Mouse (Mus musculus) gastrocnemius, adult 2 months (tissue): ENCODE data around the gene Golim4. TPM values are rescaled to one million over a fixed set of nuclear protein-coding genes. Genes with fewer than 3 reads are reported as not detected.

Source experiments
- DNase-seq: peaks from one replicate; pipeline ENCODE4 v3.0.0; 2022
- H3K27ac ChIP-seq: fragments of 200-600 bp; 2 replicates; pipeline ENCODE4 v1.8.1; 2022; ENCODE audit warnings: mild to moderate bottlenecking
- H3K4me3 ChIP-seq: fragments of 200-600 bp; 2 replicates; pipeline ENCODE4 v1.8.1; 2022; ENCODE audit warnings: mild to moderate bottlenecking, moderate library complexity
- CTCF ChIP-seq: fragments of 200-600 bp; IDR thresholded peaks from 2 replicates; pipeline ENCODE4 v1.8.1; 2022; ENCODE audit warnings: antibody characterized with exemption, mild to moderate bottlenecking, moderate library complexity
- intact Hi-C: fragments of 180-260 bp; cut with DNase I; formaldehyde crosslinking; loops from one replicate; pipeline ENCODE4 v1.15.1; 2025
- total RNA-seq, 2 experiments: library from RNA; stranded (reverse); gene quantifications; 2 replicates each; pipeline ENCODE4 v1.2.3; 2021

The Golim4 gene
- total RNA-seq, 2 experiments from 2014 or later, result 8.0 to 13.5 TPM

DNA sequence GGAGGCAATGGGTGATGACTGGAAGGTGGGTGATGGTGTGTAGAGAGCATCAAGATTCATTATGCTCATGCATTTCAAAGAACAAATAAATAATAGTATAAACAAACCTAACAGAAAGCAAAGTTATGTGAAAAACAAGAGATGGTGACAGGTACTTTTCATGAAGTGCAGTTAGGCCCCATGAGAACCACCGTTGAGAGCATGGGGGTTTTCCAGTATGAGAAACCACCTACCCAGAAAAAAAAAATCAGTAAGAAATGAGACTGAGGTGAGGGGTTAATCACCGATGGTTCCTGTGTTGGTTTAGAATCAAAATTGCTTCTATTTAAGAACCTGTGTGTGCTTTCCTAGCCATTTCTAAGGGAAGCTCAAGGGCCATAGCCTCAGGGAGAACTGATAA lies 121.9 kb downstream of the Golim4 start:
- no peak for DNase-seq
- H3K4me3 ChIP-seq, result no peak overlapping the region
- intact Hi-C loops, result no loop called here
- no peak for TF ChIP-seq CTCF
- no peak overlapping the region for H3K27ac ChIP-seq

Other genes with a start within 250 kb of the Golim4 start
- not detected for gene Gm29133, start 208.8 kb downstream of the Golim4 start, total RNA-seq
- gene Fstl5, start 117.3 kb upstream of the Golim4 start, total RNA-seq, result not detected